Mouse (Mus musculus) left cerebral cortex, postnatal 10 days (tissue): ENCODE measurements around the gene Sde2. TPM values are rescaled to one million over a fixed set of nuclear protein-coding genes. Genes with fewer than 3 reads are reported as not detected.
A peak's percentile ranks its signal among the peaks of the same experiment; 100 is the strongest.

ENCODE experiments used
- DNase-seq, 2 experiments: peaks; one replicate each; pipeline ENCODE4 v3.0.0; 2021 to 2022; ENCODE audit warnings: low spot score in 2 of 2, mixed read lengths in 1 of 2; ENCODE audit errors: extremely low spot score in 1 of 2
- intact Hi-C: fragments of 180-260 bp; cut with DNase I; formaldehyde crosslinking; loops from one replicate; pipeline ENCODE4 v1.15.1; 2025
- total RNA-seq, 2 experiments: library from RNA; stranded (reverse); gene quantifications; 2 replicates each; pipeline ENCODE4 v1.2.3; 2021

The Sde2 gene
- total RNA-seq, 2 experiments from 2014 or later: 20.1 to 21.1 TPM

DNA sequence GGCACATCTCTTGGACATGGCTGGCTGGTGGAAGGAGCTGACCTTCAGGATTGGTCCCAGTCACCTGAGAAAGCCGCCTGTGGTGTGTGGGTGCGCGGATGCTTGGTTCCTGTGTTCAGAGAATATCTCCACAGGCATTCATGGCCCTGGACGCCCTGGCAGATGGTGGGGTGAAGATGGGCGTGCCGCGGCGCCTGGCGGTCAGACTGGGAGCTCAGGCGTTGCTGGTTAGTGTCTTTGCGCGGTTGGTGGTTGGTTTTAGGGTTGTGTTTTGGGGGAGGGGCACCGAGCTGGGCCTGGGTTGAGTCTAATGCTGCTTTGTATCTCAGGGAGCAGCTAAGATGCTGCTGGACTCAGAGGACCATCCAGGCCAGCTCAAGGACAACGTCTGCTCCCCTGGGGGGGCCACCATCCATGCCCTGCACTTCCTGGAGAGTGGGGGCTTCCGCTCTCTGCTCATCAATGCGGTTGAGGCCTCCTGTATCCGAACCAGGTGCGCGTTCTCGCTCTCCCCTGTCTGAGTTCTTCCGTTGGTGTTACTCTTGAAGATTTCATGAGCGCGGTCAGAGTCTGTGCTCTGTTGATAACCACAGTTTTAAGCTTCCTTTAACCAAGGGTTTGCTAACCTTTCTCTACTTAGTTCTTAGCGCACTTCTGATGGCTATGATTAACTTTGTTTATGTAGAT lies 55.7 kb downstream of the Sde2 start:
- intact Hi-C loops: loop anchor here (10.0 kb wide), 1 partner anchor 198 kb away; no protein-coding TSS in a partner anchor
- DNase-seq: no peak

GRCm38 (mm10) chr1:180911138-180911537 lies 60.2 kb downstream of the Sde2 start:
- DNase-seq: no peak
- intact Hi-C loops: no loop called here

DNA sequence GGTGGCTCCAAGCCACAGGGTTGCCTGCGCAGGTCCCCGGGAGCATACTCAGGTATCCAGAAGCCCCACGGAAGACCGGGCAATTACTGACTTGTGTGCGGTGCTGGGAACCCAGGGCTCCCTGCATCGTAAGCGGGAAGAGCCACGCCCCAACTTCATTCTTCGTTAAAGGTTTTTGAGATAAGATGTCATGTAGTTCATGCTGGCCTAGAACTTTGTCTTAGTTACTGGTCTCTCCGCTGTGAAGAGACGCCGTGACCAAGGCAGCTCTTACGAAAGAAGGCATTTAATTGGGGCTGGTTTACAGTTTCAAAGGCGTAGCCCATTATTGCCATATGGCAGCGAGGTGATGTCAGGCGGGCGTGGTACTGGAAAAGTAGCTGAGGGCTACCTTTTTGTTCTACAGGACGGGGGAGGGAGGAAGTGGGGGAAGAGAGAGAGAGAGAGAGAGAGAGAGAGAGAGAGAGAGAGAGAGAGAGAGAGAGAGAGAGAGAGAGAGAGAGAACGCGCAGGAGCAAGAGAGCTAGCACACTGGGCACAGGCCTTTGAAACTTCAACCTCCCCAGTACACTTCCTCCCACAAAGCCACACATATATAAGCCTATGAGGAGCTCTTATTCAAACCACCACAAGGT lies 60.8 kb downstream of the Sde2 start:
- DNase-seq: no peak
- intact Hi-C loops: no loop called here

GRCm38 (mm10) chr1:180912792-180913191 lies 61.9 kb downstream of the Sde2 start:
- intact Hi-C loops: no loop called here
- no peak for DNase-seq

GRCm38 (mm10) chr1:180913797-180914196 lies 62.9 kb downstream of the Sde2 start:
- DNase-seq: peak in 1 of 2 experiments; percentile 46
- intact Hi-C loops: no loop called here

- DNase-seq: no peak
- intact Hi-C loops: no loop called here
These were observed 65.5 kb downstream of the Sde2 start for GRCm38 (mm10) chr1:180916425-180916824.

DNA sequence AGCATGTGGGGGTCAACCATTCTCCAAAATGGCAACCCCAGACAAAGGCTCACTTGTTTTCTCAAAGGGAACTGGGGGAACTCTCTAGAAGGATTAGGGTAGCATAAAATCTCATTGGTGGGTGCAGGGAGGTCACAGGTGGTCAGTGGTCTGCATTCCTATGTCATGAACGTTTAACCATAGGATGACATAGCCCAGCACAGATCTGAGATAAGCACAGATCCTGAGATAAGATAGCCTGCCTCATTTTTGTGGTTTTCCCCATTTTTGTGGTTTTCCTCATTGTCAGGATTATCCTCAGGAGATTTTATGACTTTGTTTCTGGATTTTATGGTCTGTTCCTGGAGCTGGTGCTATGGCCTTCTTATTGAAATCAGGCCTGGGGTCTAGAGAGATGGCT lies 66.1 kb downstream of the Sde2 start:
- intact Hi-C loops: no loop called here
- DNase-seq: no peak

Other genes with a start within 250 kb of the Sde2 start
- 1 to 10 TPM; 4.3 to 4.7 TPM for gene Lin9, start 210.0 kb upstream of the Sde2 start, total RNA-seq
- gene Mixl1, start 154.1 kb upstream of the Sde2 start, total RNA-seq: not detected
- gene Acbd3, start 125.1 kb upstream of the Sde2 start, total RNA-seq: 10 to 100 TPM; 31.8 to 32.2 TPM
- 100 to 1,000 TPM; 442 to 467 TPM for gene H3f3a, start 37.2 kb upstream of the Sde2 start, total RNA-seq
- gene Lefty2, start 42.0 kb downstream of the Sde2 start, total RNA-seq: 10 to 100 TPM; 10.9 to 12.4 TPM
- gene Pycr2, start 53.2 kb downstream of the Sde2 start, total RNA-seq: 10 to 100 TPM; 25.3 to 27.8 TPM
- gene Lefty1, start 83.9 kb downstream of the Sde2 start, total RNA-seq: 1 to 10 TPM; 1.5 to 2.6 TPM
- 1 to 10 TPM; 4.2 to 5.3 TPM for gene Tmem63a, start 91.2 kb downstream of the Sde2 start, total RNA-seq
- 10 to 100 TPM; 12.3 to 12.7 TPM for gene Ephx1, start 169.8 kb downstream of the Sde2 start, total RNA-seq
- not detected for gene 9130409I23Rik, start 200.1 kb downstream of the Sde2 start, total RNA-seq